Mouse (Mus musculus) frontal cortex, postnatal 36 days (tissue): Measurements from ENCODE around the gene Pdxp.
A peak's percentile ranks its signal among the peaks of the same experiment; 100 is the strongest.

Source experiments
- DNase-seq, 2 experiments: peaks; one replicate each; pipeline ENCODE4 v3.0.0; 2022; ENCODE audit warnings: low spot score in 2 of 2

Pdxp gene

DNA sequence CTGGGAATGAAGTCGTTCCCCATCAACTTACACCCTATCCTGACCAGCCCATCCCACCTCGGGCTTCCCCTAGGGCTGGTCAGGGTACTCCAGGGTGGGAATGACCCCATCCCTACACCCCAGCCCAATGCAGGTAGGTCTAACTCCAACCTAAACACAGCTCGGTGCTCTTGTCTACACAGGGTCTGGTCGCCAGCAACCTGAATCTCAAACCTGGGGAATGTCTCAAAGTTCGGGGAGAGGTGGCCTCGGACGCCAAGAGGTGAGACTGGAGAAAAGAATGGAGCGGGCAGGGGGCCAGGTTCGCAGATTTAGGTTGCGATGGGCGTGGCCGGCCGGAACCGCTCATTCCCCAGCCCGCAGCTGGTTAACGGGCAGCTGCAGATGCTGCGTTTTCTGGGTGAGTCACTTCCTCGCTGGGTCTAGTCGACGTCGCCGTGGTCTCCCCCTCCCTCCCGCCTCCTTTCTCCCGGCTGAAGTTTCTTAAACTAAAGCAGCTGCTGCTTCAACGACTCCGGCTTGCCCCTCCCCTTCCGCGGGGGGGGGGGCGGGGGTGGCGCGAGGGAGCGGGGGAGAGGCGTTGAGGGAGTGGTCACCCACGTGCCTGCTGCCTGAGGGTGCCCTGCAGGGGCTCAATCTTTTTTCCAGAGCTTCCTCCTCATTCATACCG, 14.2 kb downstream of the Pdxp start:
- peak in 1 of 2 experiments; percentile 42 for DNase-seq

DNA sequence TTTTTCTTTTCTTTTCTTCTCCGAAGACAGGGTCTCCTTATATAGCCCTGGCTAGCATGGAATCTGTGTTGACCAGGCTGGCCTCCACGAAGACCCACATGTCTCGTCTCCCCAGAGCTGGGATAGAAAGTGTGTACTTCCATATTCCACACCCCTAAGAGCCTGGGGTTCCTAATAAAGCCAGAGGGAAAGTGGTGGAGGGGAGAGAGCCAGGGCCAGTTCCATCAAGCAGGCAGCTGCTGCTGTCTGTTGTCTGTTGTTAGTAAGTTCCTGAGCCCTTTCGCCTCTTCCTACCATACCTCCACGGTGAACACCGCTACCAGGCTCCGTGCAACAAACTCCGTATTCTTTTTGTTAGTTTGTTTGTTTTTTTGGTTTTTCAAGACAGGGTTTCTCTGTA, 14.8 kb downstream of the Pdxp start:
- DNase-seq, result no peak

DNA sequence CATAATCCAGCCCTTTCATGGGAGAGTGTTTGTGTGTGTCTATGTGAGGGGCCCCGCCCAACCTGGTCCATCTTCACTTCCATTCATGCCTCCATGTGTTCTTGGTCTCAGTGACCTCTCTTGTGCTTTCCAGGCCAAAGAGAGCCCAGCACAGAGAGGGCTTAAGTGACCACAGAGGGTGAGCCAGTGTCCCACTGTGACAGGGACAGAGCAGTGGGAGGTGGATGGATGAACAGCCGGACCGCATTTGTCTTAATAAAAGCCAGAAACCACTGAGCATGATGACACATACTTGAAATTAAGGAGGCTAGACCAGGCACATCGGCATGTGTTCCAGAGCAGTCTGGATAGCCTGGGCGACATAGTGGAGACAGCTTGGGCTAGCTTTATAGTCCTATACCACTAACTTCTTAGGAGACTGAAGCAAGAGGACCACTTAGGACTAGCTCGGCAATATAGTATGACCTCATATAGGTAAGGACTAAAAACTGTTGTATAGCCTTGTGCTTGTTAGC, 16.5 kb downstream of the Pdxp start:
- no peak for DNase-seq

DNA sequence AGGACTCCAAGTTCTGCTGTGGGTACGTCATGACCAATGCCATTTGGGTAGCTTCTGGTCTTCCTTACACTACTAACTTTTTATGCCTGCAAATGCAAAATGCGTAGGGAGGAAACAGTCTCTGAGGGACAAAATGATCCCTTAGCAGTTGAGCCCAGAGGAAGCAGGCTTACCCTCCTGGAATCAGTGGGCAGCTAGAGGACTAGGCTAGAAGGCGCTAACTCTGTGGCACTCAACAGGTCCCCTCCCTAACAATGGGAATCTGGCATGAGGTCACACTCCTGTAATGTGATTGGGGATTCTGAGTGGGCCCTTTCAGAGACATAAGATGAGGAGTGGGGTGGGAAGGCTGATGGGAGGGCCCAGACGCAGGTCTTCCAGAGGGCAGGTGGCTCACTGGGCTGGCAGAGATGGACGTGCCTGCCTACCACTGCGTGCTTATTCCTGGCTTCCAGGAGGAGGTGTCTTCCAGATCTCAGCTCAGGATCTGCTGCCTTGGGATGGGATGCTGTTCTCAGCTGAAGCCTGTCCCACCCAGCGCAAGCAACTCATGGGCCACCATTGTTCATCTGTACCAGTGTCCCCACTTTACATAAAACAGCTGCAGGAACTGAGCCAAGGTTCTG, 17.2 kb downstream of the Pdxp start:
- DNase-seq, result no peak

DNA sequence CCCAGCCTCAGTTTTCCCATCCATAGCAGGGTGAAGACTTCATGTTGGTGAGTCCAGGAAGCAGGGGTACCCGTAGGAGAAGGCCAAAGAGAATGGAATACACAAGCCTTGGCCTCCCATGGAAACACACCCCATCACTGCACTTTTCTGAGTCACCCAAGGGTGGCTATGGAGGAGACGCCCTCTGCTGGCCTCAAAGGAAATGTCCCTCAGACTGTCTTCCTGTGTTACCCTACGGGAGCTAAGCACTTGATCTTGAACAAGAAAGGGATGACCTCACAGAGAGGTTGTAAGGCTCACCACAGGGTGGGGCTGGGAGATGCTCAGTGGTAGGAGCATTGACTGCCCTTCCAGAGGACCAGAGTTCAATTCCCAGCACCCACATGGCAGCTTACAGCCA, 17.9 kb downstream of the Pdxp start:
- DNase-seq, result no peak

DNA sequence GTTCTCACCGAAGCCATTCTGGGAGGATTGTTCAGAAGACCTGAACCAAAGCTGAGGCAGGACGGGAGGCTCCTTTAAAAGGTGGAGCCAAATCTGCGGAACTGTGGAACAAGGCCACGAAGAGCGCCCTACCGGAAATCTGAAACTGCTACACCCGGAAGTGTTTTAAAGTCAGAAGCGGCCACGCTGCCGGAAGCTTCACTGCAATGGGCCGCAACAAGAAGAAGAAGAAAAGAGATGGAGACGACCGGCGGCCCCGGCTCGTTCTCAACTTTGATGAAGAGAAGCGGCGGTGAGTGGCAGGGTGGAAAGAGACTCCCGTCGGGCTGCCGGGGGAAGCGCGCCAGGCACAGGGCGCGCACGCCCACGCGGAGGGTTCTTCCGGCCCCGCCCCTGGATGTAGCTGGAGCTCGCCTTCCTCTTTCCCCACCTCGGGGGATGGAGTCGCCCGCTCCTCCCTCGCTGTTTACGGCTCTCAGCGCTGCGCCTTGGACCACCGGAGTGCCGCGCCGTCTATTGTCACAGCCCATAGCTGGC, 21.1 kb downstream of the Pdxp start, which contains the start of gene Nol12:
Gene Nol12 (plus strand): TSS at position 150 of the 537 bp plus-strand sequence.
- DNase-seq, result peak; percentile 85 to 94

DNA sequence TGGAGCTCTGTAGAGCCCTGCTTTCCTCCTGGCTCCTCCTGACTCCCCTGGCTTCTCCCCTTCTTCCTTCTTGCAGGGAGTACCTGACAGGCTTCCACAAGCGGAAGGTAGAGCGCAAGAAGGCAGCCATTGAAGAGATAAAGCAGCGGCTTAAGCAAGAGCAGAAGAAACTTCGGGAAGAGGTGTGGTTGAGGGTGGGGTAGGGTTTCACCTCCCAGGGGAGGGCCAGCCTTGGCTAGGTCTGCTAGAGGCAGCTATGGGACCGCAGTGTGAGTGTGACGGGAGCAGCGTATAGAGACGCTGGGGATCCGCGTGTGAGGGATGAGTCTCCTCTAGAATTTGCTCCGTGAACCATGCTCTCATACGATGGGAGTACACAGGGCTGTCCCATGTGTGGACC, 22.7 kb downstream of the Pdxp start:
- no peak for DNase-seq

DNA sequence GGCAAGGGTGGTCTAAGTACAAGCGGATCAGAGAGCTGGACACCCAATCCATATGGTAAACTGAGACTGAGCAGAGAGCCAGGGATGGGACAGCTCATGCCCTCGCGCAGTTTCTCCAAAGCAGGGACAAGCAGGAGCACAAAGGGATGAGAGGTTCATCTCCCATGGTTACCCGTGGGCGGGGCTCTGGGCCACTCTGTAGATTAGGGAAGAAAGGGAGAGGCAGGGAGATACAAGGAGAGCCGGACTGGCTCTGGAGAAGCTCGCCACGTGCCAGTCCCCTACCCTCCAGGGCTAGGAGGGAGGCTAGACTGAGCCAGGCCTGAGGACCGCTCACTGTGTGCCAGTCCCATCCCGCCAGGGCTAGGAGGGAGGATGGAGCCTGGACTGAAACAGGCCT, 23.6 kb downstream of the Pdxp start:
- no peak for DNase-seq

DNA sequence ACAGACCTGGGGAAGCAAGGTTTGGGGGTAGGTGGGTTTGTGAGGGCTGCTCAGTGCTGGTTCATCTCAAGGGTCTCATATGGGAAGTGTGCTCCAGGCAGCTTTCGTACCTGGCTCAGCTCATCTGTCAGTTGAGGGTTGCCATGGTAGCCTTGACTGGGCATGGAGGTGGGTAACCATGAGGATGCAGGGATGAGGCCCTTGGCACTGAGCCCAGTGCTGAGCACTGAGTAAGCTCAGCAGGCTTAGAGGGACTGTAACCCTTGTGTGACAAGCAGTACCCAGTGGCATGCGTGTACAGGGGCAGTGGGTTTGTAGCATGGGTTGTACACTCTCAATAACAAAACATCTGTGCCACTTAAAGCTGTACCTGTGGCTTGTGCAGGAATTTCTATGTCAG, 24.2 kb downstream of the Pdxp start:
- DNase-seq, result no peak

DNA sequence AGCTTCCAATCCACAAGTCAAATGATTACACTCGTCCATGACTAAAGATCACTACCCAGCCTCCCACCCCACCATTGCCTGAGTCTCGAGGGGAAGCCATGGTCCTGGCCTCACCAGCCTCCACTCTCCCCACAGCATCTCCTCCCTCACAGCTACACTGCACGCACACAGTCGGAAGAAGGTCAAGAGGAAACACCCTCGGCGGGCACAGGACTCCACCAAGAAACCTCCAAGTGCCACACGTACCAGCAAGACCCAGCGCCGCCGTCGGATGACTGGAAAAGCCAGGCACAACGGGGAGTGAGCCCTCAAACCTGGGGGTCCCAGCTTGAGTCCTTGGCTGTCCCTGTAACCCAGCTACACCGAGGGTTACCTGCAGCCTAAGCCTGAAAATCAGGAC, 26.6 kb downstream of the Pdxp start:
- no peak for DNase-seq

DNA sequence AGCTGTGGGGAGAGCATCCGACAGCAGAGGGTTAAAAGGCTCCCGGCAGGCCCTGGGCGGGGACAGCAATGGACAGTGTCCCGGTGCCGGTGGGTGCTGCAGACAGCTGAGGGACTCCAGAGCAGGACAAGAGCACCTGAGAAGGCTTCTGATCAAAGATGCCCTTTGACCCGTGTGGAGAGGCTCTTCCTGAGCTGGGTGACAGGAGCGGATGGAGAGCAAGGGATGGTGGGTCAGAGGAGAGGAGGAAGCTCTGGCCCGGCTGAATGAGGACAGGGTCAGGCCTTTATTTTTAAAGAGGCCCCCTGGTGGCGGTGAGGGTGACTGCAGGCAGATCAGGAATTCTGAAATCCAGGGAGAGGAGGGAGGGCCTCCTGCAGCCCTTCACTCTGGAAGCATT, 28.9 kb downstream of the Pdxp start:
- DNase-seq, result peak; percentile 78 to 83

DNA sequence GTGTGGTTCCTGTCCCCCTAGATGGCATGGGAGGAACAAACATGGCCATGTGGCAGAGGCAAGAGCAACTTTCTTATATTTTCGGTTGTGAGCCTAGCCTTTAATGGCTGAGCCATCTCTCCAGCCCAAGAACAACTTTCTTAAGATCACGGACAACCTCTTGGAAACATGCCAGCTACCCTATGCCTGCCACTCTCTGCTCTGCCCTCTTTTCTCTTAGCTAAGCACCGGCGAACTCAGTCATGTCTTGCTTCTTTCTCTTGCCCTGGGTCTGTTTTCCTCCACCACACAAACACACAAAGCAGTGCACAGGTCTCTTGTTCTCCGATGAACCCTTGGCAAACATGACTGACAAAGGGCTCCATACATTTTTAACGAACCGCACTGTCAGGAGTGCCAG, 32.5 kb downstream of the Pdxp start:
- DNase-seq, result no peak

DNA sequence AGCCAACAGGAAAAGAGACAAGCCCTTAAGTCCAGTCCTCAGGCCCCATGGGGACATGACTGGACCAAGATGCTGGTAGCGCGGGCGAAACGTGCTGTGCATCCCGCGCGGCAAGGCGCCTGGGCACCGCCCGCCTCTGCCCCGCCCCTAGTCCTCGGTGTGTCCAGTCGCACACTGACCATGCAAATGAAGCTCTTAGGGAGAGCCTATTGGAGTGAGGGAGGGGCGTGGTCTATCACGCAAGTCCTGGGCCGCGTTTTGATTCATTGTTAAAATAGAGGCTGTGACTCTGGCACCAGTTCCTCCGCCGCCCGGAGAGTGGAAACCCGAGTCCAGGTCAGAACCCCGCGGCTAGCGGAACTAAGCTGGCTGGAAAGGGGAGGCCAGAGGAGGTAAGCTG, 33.9 kb downstream of the Pdxp start, which contains the start of gene Triobp:
Gene Triobp (plus strand): TSS at position 68 of the 400 bp plus-strand sequence.
- peak; percentile 69 to 87 for DNase-seq

DNA sequence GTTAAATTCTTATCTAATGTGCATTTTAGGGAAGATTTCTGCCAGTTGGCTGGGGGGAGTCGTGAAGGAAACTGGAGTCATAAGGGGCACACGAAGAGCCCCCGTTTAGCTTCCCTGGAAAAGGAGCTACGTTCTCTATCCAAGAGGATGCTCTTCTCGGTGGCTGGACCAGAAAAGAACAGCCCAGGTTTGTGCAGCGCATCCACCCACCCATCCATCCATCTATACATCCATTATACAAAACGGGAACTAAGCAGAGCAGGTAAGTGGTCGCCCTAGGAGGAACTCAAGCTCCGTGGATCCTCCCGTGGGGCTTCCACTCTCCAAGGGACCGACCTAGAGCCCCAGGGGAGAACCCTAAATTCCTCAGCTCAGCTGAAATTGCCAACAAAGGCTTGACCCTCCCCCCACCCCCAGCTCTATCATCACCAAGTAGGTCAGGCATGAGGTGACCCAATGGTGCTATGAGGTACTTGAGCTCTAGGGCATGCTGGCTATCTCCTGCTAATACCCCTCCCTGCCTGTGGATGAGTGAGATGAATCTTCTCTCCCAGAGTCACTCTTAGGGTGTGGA, 34.5 kb downstream of the Pdxp start:
- no peak for DNase-seq

DNA sequence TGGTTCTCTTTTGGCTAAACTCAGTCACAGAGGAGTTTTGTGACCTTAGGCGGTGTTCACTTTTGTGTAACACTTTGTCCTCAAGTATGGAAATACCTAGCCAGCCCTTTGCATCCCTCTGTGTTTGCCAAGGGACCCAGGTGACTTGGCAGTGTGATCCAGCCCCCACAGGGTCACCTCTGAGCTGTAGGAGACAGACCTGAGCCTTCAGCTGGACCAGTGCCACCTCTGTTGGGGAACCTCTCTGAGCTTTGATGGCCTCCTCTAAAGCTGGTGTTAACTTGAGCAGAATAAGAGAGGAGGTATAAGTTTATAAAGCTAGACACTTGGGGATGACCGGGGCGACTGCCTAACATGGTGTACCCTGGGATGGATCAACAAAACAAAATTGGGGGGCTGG, 35.2 kb downstream of the Pdxp start:
- no peak for DNase-seq

DNA sequence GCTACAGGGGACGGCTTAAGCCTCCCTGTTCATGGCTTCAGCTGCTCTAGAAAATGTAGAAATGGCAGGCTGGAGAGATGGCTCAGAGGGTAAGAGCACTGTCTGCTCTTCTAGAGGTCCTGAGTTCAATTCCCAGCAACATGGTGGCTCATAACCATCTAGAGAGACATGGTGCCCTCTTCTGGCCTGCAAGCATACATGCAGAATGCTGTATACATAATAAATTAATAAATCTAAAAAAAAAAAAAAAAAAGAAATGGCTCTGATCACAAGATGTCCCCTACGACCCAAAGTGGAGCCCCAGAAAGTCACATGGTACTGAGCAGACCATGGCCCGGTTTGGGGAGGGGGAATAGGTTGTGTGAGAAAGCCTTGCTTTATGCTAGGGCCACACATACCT, 41.9 kb downstream of the Pdxp start:
- DNase-seq, result no peak

DNA sequence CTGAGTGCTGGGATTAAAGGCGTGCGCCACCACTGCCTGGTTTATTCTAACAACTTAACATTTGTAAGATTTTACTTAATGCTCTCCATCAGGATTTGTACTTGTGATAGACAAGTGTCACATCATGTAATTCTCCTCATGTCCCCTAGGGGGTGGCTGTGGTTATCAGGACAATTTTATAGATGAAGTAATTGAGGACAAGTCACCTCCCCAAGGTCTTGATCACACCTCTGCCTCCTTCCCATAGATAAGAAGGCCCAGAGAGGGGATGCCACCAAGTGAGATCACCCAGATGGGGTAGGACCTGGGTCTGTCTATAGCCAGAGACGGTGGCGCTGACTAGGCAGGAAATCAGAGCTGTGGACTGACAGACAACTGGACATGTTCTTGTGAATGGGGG, 42.6 kb downstream of the Pdxp start:
- no peak for DNase-seq

DNA sequence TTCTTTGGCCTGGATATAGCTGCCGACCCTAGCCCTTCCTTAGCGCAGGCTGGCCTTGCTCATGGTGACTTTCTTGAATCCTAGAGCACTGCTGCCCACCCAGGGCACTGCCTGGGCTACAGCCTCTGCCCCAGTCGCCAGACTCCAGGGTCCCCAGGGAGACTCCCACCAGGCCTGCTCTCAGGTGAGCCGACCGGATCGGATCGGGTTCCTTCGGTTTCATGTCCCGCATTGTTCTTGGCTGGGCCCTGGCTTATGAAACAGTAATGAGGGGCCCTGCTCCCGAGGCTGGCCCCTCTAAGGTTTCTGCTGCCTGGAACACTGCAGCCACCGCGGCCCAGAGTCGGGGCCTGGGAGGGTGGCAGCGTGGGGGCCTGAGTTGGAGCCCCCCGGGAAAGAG, 43.3 kb downstream of the Pdxp start:
- DNase-seq, result no peak

DNA sequence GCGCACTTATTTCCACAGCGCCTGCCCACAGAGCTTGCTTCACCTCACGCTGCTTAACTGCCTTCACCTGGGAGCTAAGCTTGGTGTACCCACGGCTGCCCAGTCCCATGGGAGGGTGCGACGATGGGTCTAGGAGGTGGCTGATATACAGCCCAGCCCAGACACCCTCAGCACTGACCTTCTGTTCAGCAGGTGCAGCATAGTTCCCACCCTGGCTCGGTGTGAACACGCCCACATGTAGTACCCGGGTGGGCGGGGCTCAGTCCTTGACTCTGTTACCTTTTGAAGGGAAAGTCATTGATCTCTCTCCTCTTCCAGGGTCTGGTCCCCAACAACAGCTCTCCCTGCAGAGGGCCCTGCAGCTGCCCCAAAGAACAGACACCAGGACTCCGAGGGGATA, 45.8 kb downstream of the Pdxp start:
- DNase-seq, result no peak

DNA sequence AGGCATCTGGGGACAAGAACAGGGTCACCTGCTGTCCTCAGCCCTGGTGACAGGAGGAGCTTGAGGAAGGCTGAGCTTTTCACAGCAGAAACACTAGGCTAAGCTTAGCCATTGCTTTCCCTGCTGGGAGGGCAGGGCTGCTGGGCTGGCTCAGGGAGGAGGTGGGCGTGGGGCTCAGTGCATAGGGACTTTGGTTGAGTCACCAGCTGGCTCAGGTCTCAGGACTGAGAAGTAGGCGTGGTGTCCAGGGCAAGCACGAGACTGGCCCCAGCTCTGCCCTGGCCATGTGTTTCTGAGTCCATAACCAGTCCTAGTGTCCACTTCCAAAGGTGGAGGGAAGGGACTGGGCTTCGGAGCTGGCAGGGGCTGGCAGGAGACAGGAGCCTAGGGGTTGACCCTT, 46.4 kb downstream of the Pdxp start:
- no peak for DNase-seq

DNA sequence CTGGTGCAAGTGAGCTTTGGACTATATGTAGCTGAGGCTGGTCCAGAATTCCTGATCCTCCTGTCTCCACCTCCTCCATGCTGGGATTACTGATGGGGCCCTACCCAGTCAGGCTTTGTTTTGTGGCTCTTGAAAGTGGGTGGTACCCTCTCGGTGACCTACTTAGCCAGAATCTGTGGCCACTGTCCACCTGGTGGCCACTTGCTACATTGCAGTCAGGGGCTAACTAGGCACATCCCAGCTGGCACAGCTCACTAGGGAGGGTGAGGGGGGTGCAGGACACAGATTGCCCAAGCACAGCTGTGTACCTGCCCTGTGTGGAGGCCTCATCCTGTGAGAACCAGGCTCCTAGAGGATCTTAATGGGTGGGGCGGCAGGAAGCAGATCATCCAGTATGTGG, 49.2 kb downstream of the Pdxp start:
- DNase-seq, result peak in 1 of 2 experiments; percentile 44
